Mouse (Mus musculus) spleen, adult 2 months (tissue): Measurements from ENCODE around the gene Fadd.

Source experiments
- CTCF ChIP-seq: fragments of 200-500 bp; IDR thresholded peaks from 2 replicates; pipeline ENCODE4 v1.5.1; 2011; ENCODE audit warnings: mild to moderate bottlenecking, inconsistent platforms; ENCODE audit not compliant: insufficient read depth, insufficient read length, insufficient replicate concordance; ENCODE audit errors: extremely low read depth
- POLR2A ChIP-seq: fragments of 200-500 bp; IDR thresholded peaks from 2 replicates; pipeline ENCODE4 v1.6.1; 2011; ENCODE audit warnings: low read depth, low read length, inconsistent platforms

DNA sequence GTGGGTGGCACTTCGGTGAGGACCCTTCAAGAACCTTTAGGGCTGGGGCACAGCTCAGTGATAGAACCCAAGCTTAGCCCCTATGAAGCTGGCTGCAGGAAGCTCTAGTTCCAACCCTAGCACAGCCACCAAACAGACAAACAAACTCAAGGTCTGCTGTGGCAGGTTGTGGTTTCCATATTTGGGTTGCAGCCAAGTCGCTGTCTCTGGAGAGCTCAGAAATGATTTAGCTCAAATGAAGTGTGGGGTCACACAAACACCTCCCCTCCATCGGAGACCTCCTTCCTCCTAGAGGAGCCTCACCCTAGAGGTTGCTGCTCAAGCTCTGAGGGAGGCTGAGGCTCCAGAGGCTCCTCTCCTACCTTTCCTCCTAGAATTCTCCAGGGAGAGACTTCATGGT lies 48.4 kb upstream of the Fadd start:
- TF ChIP-seq POLR2A (no peak), CTCF (no peak)
